Mouse (Mus musculus) liver, embryonic 16.5 days (tissue): ENCODE measurements around the gene Sell. TPM values are rescaled to one million over a fixed set of nuclear protein-coding genes. Genes with fewer than 3 reads are reported as not detected.

Source experiments
- ATAC-seq: fragments of 200-750 bp; cut with Nextera tagmentation; 2 replicates; pipeline ENCODE4 v1.8.0; 2017; ENCODE audit warnings: low read depth, mild to moderate bottlenecking, moderate number of reproducible peaks, moderate library complexity
- H3K27ac ChIP-seq: fragments of 300-500 bp; sonication (generic); 2 replicates; pipeline ENCODE4 v1.5.1; 2014; ENCODE audit warnings: mild to moderate bottlenecking, low read length
- H3K27me3 ChIP-seq: fragments of 300-500 bp; sonication (generic); 2 replicates; pipeline ENCODE4 v1.6.1; 2014; ENCODE audit warnings: low read depth, low read length, mixed read lengths; ENCODE audit not compliant: control insufficient read depth, insufficient read depth
- H3K36me3 ChIP-seq: fragments of 300-500 bp; sonication (generic); 2 replicates; pipeline ENCODE4 v1.6.1; 2014; ENCODE audit warnings: mild to moderate bottlenecking; ENCODE audit not compliant: control insufficient read depth, insufficient read depth
- H3K4me1 ChIP-seq: fragments of 300-500 bp; sonication (generic); 2 replicates; pipeline ENCODE4 v1.6.1; 2014; ENCODE audit warnings: low read depth, low read length, mixed read lengths; ENCODE audit not compliant: control insufficient read depth
- H3K4me2 ChIP-seq: fragments of 300-500 bp; sonication (generic); 2 replicates; pipeline ENCODE4 v1.6.1; 2014; ENCODE audit warnings: low read depth, low read length, mixed read lengths
- H3K4me3 ChIP-seq: fragments of 300-500 bp; sonication (generic); 2 replicates; pipeline ENCODE4 v1.5.1; 2014; ENCODE audit warnings: low read depth, mild to moderate bottlenecking, low read length
- H3K9ac ChIP-seq: fragments of 300-500 bp; sonication (generic); 2 replicates; pipeline ENCODE4 v1.6.1; 2014; ENCODE audit warnings: low read depth, low read length
- H3K9me3 ChIP-seq: fragments of 300-500 bp; sonication (generic); replicated peaks from 2 replicates; pipeline ENCODE4 v1.6.1; 2016; ENCODE audit warnings: low read length; ENCODE audit not compliant: control insufficient read depth
- WGBS: fragments of 180-500 bp; shearing (Covaris S2); extraction: QIAGEN DNeasy Blood & Tissue Kit; methylation state at CpG from one replicate; pipeline ENCODE4 v1.1.7; 2014; ENCODE audit not compliant: insufficient replicate concordance; 5-methylcytosine and 5-hydroxymethylcytosine counted together
- polyA plus RNA-seq: library from polyadenylated mRNA; unstranded; fragments of >200 nt; fragmentation: Nextera tagmentation; extraction: Ambion mirVana; gene quantifications from 2 replicates; pipeline ENCODE4 v1.2.1, GENCODE M21; 2015

The Sell gene
- polyA plus RNA-seq, 1 experiment from 2014 or later = 11.8 TPM

- Histone ChIP-seq H3K4me1 (no peaks in the 10 kb centered on the region), H3K9me3 (no peaks in the 10 kb centered on the region), H3K36me3 (no peaks in the 10 kb centered on the region), H3K9ac (no peak overlapping the region), H3K27me3 (no peaks in the 10 kb centered on the region), H3K4me2 (no peak overlapping the region), H3K27ac (no peak overlapping the region), H3K4me3 (no peak overlapping the region)
- ATAC-seq = peak; percentile 45
- 56% methylated on average over 3 of the region's 3 CpGs for WGBS
Measured at GRCm38 (mm10) chr1:164043549-164043948, 18.2 kb upstream of the Sell start.

- no peaks in the 10 kb centered on the region for H3K27me3 ChIP-seq
- no peaks in the 10 kb centered on the region for H3K9me3 ChIP-seq
- H3K36me3 ChIP-seq = no peaks in the 10 kb centered on the region
- H3K27ac ChIP-seq = no peak within 1 kb of the TSS
- no peaks in the 10 kb centered on the region for H3K4me1 ChIP-seq
- no peak for ATAC-seq
- no peak within 1 kb of the TSS for H3K4me3 ChIP-seq
- H3K9ac ChIP-seq = no peak within 1 kb of the TSS
- H3K4me2 ChIP-seq = no peak within 1 kb of the TSS
- WGBS = 58% methylated on average over 5 of the region's 5 CpGs
Measured at GRCm38 (mm10) chr1:164047934-164048333, 13.8 kb upstream of the Sell start, which contains the start of gene Sele. Gene Sele (plus strand): TSS chr1:164048234.

GRCm38 (mm10) chr1:164053561-164053960, 8.2 kb upstream of the Sell start:
- 67% methylated on average over 9 of the region's 9 CpGs for WGBS
- Histone ChIP-seq H3K27ac (no peak overlapping the region), H3K4me3 (no peak overlapping the region), H3K9me3 (no peaks in the 10 kb centered on the region), H3K4me2 (no peak overlapping the region), H3K9ac (no peak overlapping the region), H3K36me3 (no peaks in the 10 kb centered on the region), H3K4me1 (no peaks in the 10 kb centered on the region), H3K27me3 (no peaks in the 10 kb centered on the region)
- no peak for ATAC-seq

GRCm38 (mm10) chr1:164054800-164055199, 7.0 kb upstream of the Sell start:
- Histone ChIP-seq H3K27me3 (no peaks in the 10 kb centered on the region), H3K36me3 (no peaks in the 10 kb centered on the region), H3K4me2 (no peak overlapping the region), H3K27ac (no peak overlapping the region), H3K4me3 (no peak overlapping the region), H3K4me1 (no peaks in the 10 kb centered on the region), H3K9ac (no peak overlapping the region), H3K9me3 (no peaks in the 10 kb centered on the region)
- ATAC-seq = no peak
- 21% methylated on average over 2 of the region's 2 CpGs for WGBS

- no peak overlapping the region for H3K27ac ChIP-seq
- no peaks in the 10 kb centered on the region for H3K36me3 ChIP-seq
- no peaks in the 10 kb centered on the region for H3K4me1 ChIP-seq
- H3K4me2 ChIP-seq = no peak overlapping the region
- 52% methylated on average over 4 of the region's 4 CpGs for WGBS
- H3K9ac ChIP-seq = no peak overlapping the region
- no peak overlapping the region for H3K4me3 ChIP-seq
- ATAC-seq = no peak
- no peaks in the 10 kb centered on the region for H3K27me3 ChIP-seq
- H3K9me3 ChIP-seq = no peaks in the 10 kb centered on the region
Measured at GRCm38 (mm10) chr1:164060071-164060470, 1.7 kb upstream of the Sell start.

GRCm38 (mm10) chr1:164061278-164061677, 504 bp upstream of the Sell start:
- H3K4me1 ChIP-seq = no peaks in the 10 kb centered on the region
- no peaks in the 10 kb centered on the region for H3K9me3 ChIP-seq
- H3K4me2 ChIP-seq = no peak overlapping the region
- no peak overlapping the region for H3K4me3 ChIP-seq
- 12% methylated on average over 4 of the region's 4 CpGs for WGBS
- H3K27me3 ChIP-seq = no peaks in the 10 kb centered on the region
- H3K36me3 ChIP-seq = no peaks in the 10 kb centered on the region
- ATAC-seq = no peak
- H3K9ac ChIP-seq = no peak overlapping the region
- H3K27ac ChIP-seq = no peak overlapping the region

- Histone ChIP-seq H3K27me3 (no peaks in the 10 kb centered on the region), H3K27ac (no peak overlapping the region; the same call in 1 of the 2 replicates), H3K36me3 (no peaks in the 10 kb centered on the region), H3K4me3 (no peak overlapping the region), H3K9ac (no peak overlapping the region), H3K4me2 (no peak overlapping the region), H3K4me1 (no peaks in the 10 kb centered on the region), H3K9me3 (no peaks in the 10 kb centered on the region)
- WGBS = 28% methylated on average over 2 of the region's 2 CpGs
- ATAC-seq = no peak
Measured at GRCm38 (mm10) chr1:164062856-164063255, 1.1 kb downstream of the Sell start.

- Histone ChIP-seq H3K27me3 (no peaks in the 10 kb centered on the region), H3K27ac (no peak overlapping the region), H3K9ac (no peak overlapping the region), H3K9me3 (no peaks in the 10 kb centered on the region), H3K4me3 (no peak overlapping the region), H3K4me2 (no peak overlapping the region), H3K36me3 (no peaks in the 10 kb centered on the region), H3K4me1 (no peaks in the 10 kb centered on the region)
- WGBS = 21% methylated on average over 3 of the region's 3 CpGs
- ATAC-seq = no peak
Measured at GRCm38 (mm10) chr1:164063745-164064144, 2.0 kb downstream of the Sell start.

- no peak overlapping the region for H3K4me3 ChIP-seq
- no peak overlapping the region for H3K27ac ChIP-seq
- no peaks in the 10 kb centered on the region for H3K9me3 ChIP-seq
- no peak overlapping the region for H3K4me2 ChIP-seq
- no peaks in the 10 kb centered on the region; the same call in 1 of the 2 replicates for H3K4me1 ChIP-seq
- no peak overlapping the region for H3K9ac ChIP-seq
- no peaks in the 10 kb centered on the region for H3K36me3 ChIP-seq
- no peak for ATAC-seq
- no peaks in the 10 kb centered on the region for H3K27me3 ChIP-seq
Measured at GRCm38 (mm10) chr1:164069261-164069660, 7.5 kb downstream of the Sell start.
